Mouse (Mus musculus): ENCODE measurements around the gene Slc18b1. TPM values are rescaled to one million over a fixed set of nuclear protein-coding genes. Genes with fewer than 3 reads are reported as not detected.

The Slc18b1 gene
- polyA plus RNA-seq, 1 experiment from 2014 or later: 18.3 TPM

GRCm38 (mm10) chr10:23826516-23826915 lies 29.7 kb downstream of the Slc18b1 start:
- no peak overlapping the region for H3K9ac ChIP-seq (ENCODE audit: low read length)
- H3K4me2 ChIP-seq (ENCODE audit: low read depth, low read length): no peak overlapping the region
- H3K4me1 ChIP-seq (ENCODE audit: control insufficient read depth, insufficient read depth, low read length): no peaks in the 10 kb centered on the region
- no peaks in the 10 kb centered on the region for H3K27me3 ChIP-seq (ENCODE audit: control insufficient read depth, insufficient read depth, low read length)
- peaks cover 13% of the 10 kb centered on the region; the same call in 1 of the 2 replicates for H3K36me3 ChIP-seq (ENCODE audit: control insufficient read depth, insufficient read depth, low read length)
- no peak for ATAC-seq (ENCODE audit: insufficient read depth, low FRiP score)
- WGBS: 79% methylated on average over 7 of the region's 7 CpGs
- no peak overlapping the region for H3K27ac ChIP-seq (ENCODE audit: low read length)
- H3K4me3 ChIP-seq (replicated peaks; ENCODE audit: low read length): no peak overlapping the region
- H3K9me3 ChIP-seq (replicated peaks; ENCODE audit: control insufficient read depth, low read length): no peaks in the 10 kb centered on the region

- H3K4me1 ChIP-seq (ENCODE audit: control insufficient read depth, insufficient read depth, low read length): no peaks in the 10 kb centered on the region
- no peak overlapping the region for H3K27ac ChIP-seq (ENCODE audit: low read length)
- no peak overlapping the region for H3K4me3 ChIP-seq (replicated peaks; ENCODE audit: low read length)
- no peak overlapping the region for H3K4me2 ChIP-seq (ENCODE audit: low read depth, low read length)
- H3K9ac ChIP-seq (ENCODE audit: low read length): no peak overlapping the region
- H3K36me3 ChIP-seq (ENCODE audit: control insufficient read depth, insufficient read depth, low read length): no peaks in the 10 kb centered on the region
- no peaks in the 10 kb centered on the region for H3K9me3 ChIP-seq (replicated peaks; ENCODE audit: control insufficient read depth, low read length)
- 56% methylated on average over 9 of the region's 9 CpGs for WGBS
- no peak for ATAC-seq (ENCODE audit: insufficient read depth, low FRiP score)
- no peaks in the 10 kb centered on the region for H3K27me3 ChIP-seq (ENCODE audit: control insufficient read depth, insufficient read depth, low read length)
These were observed 39.5 kb downstream of the Slc18b1 start for GRCm38 (mm10) chr10:23836003-23836964.

- H3K4me2 ChIP-seq (ENCODE audit: low read depth, low read length): no peak overlapping the region
- no peaks in the 10 kb centered on the region for H3K36me3 ChIP-seq (ENCODE audit: control insufficient read depth, insufficient read depth, low read length)
- no peaks in the 10 kb centered on the region for H3K4me1 ChIP-seq (ENCODE audit: control insufficient read depth, insufficient read depth, low read length)
- 78% methylated on average over 3 of the region's 3 CpGs for WGBS
- no peaks in the 10 kb centered on the region for H3K9me3 ChIP-seq (replicated peaks; ENCODE audit: control insufficient read depth, low read length)
- H3K4me3 ChIP-seq (replicated peaks; ENCODE audit: low read length): no peak overlapping the region
- no peaks in the 10 kb centered on the region for H3K27me3 ChIP-seq (ENCODE audit: control insufficient read depth, insufficient read depth, low read length)
- no peak for ATAC-seq (ENCODE audit: insufficient read depth, low FRiP score)
- no peak overlapping the region for H3K27ac ChIP-seq (ENCODE audit: low read length)
- H3K9ac ChIP-seq (ENCODE audit: low read length): no peak overlapping the region
These were observed 40.3 kb downstream of the Slc18b1 start for GRCm38 (mm10) chr10:23837115-23837514.

GRCm38 (mm10) chr10:23838910-23839309 lies 42.1 kb downstream of the Slc18b1 start:
- ATAC-seq (ENCODE audit: insufficient read depth, low FRiP score): no peak
- H3K4me1 ChIP-seq (ENCODE audit: control insufficient read depth, insufficient read depth, low read length): no peaks in the 10 kb centered on the region
- H3K9me3 ChIP-seq (replicated peaks; ENCODE audit: control insufficient read depth, low read length): no peaks in the 10 kb centered on the region
- H3K27me3 ChIP-seq (ENCODE audit: control insufficient read depth, insufficient read depth, low read length): no peaks in the 10 kb centered on the region
- no peak overlapping the region for H3K27ac ChIP-seq (ENCODE audit: low read length)
- H3K9ac ChIP-seq (ENCODE audit: low read length): no peak overlapping the region
- H3K4me2 ChIP-seq (ENCODE audit: low read depth, low read length): no peak overlapping the region
- H3K4me3 ChIP-seq (replicated peaks; ENCODE audit: low read length): no peak overlapping the region
- 92% methylated on average over 3 of the region's 3 CpGs for WGBS
- H3K36me3 ChIP-seq (ENCODE audit: control insufficient read depth, insufficient read depth, low read length): no peaks in the 10 kb centered on the region

DNA sequence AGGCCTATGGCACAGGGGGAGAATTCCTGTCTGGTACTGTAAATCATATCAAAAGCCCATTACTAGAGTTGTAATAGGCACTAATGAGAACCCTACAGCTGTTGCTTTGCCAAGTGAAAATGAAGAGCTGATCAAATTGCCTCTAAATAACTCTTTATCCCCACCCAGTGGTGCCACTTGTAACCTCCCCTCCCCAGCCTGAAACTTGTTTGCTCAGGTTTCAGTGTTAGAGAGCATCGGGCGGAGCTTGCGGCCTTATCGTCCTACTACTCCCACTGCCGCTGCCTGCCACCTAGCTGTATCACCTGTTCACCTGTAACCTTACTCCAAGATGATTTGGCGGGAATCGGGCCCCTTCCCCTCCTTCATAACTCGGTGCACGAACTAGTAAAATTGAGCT lies 42.6 kb downstream of the Slc18b1 start:
- Histone ChIP-seq H3K4me3 (replicated peaks; ENCODE audit: low read length) (no peak overlapping the region), H3K4me2 (ENCODE audit: low read depth, low read length) (no peak overlapping the region), H3K36me3 (ENCODE audit: control insufficient read depth, insufficient read depth, low read length) (no peaks in the 10 kb centered on the region), H3K27me3 (ENCODE audit: control insufficient read depth, insufficient read depth, low read length) (no peaks in the 10 kb centered on the region), H3K9ac (ENCODE audit: low read length) (no peak overlapping the region), H3K4me1 (ENCODE audit: control insufficient read depth, insufficient read depth, low read length) (no peaks in the 10 kb centered on the region), H3K27ac (ENCODE audit: low read length) (no peak overlapping the region), H3K9me3 (replicated peaks; ENCODE audit: control insufficient read depth, low read length) (no peaks in the 10 kb centered on the region)
- 38% methylated on average over 9 of the region's 9 CpGs for whole genome bisulfite sequencing
- no peak for ATAC-seq (ENCODE audit: insufficient read depth, low FRiP score)

- Histone ChIP-seq H3K4me3 (replicated peaks; ENCODE audit: low read length) (no peak overlapping the region), H3K27me3 (ENCODE audit: control insufficient read depth, insufficient read depth, low read length) (no peaks in the 10 kb centered on the region), H3K9me3 (replicated peaks; ENCODE audit: control insufficient read depth, low read length) (no peaks in the 10 kb centered on the region), H3K4me2 (ENCODE audit: low read depth, low read length) (no peak overlapping the region), H3K4me1 (ENCODE audit: control insufficient read depth, insufficient read depth, low read length) (no peaks in the 10 kb centered on the region), H3K36me3 (ENCODE audit: control insufficient read depth, insufficient read depth, low read length) (no peaks in the 10 kb centered on the region), H3K27ac (ENCODE audit: low read length) (no peak overlapping the region), H3K9ac (ENCODE audit: low read length) (no peak overlapping the region)
- ATAC-seq (ENCODE audit: insufficient read depth, low FRiP score): no peak
- WGBS: 76% methylated on average over 4 of the region's 4 CpGs
These were observed 43.7 kb downstream of the Slc18b1 start for GRCm38 (mm10) chr10:23840496-23840895.

DNA sequence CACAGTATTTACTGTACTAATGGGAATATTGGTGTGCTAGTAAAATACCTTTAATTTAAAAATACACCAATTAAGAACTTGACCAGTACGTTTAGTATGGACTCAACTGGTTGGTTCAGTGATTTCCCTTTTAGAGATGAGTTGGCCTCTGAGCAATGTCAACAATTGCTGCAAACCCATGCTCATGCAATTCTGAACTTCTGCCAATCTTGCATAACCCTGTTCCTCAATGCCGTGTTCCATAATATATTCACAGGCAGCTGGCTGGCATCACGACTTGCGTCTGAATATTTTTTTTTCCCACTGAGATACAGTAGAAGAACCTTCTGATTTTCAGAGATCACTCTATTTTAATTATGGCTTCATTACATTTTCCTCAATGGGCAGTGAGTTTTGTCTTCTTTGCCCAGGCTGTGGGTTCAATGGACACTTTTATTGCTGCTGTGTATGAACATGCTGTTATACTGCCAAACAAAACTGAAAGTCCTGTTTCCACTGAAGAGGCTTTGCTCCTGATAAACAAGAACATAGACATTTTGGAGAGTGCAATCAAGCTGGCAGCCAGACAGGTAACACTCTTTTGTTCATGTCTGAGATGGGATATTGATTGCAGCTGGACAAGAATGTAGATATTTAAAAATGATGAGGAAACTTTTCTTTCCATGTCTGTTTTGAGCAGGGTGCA lies 54.6 kb downstream of the Slc18b1 start, which contains the start of gene Vnn3:
Vnn3 (plus strand) TSS at position 235 of the 685 bp plus-strand sequence.
- H3K9me3 ChIP-seq (replicated peaks; ENCODE audit: control insufficient read depth, low read length): no peaks in the 10 kb centered on the region
- no peak within 1 kb of the TSS for H3K4me2 ChIP-seq (ENCODE audit: low read depth, low read length)
- no peak within 1 kb of the TSS for H3K27ac ChIP-seq (ENCODE audit: low read length)
- H3K4me3 ChIP-seq (replicated peaks; ENCODE audit: low read length): no peak within 1 kb of the TSS
- 71% methylated on average over 4 of the region's 4 CpGs for WGBS
- no peak for ATAC-seq (ENCODE audit: insufficient read depth, low FRiP score)
- H3K4me1 ChIP-seq (ENCODE audit: control insufficient read depth, insufficient read depth, low read length): no peaks in the 10 kb centered on the region
- no peak within 1 kb of the TSS for H3K9ac ChIP-seq (ENCODE audit: low read length)
- H3K36me3 ChIP-seq (ENCODE audit: control insufficient read depth, insufficient read depth, low read length): no peaks in the 10 kb centered on the region
- H3K27me3 ChIP-seq (ENCODE audit: control insufficient read depth, insufficient read depth, low read length): no peaks in the 10 kb centered on the region

DNA sequence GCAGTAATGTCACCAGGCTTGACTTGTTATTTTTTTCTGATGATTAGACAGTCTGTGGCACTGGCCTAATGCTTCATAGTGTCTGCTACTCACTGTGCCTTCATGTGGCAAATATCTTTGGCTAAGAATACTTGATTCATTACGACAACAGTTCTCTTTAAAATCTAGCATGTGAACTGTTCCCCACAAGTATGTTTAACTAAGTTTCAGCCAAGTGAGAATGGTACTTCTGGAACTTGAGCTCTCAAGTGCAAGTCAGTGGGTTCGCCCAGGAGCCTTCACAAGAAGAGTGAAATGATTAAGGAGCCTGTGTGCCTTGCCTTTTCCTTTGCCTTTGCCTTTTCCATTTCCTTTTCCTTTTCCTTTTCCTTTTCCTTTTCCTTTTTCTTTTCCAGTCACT lies 55.3 kb downstream of the Slc18b1 start:
- H3K4me3 ChIP-seq (replicated peaks; ENCODE audit: low read length): no peak overlapping the region
- H3K9me3 ChIP-seq (replicated peaks; ENCODE audit: control insufficient read depth, low read length): no peaks in the 10 kb centered on the region
- no peak overlapping the region for H3K27ac ChIP-seq (ENCODE audit: low read length)

More for the DNA sequence above, 55.3 kb downstream of the Slc18b1 start:
- no peaks in the 10 kb centered on the region for H3K4me1 ChIP-seq (ENCODE audit: control insufficient read depth, insufficient read depth, low read length)
- no peak overlapping the region for H3K9ac ChIP-seq (ENCODE audit: low read length)
- 83% methylated on average over 2 of the region's 2 CpGs for WGBS
- ATAC-seq (ENCODE audit: insufficient read depth, low FRiP score): no peak
- no peak overlapping the region for H3K4me2 ChIP-seq (ENCODE audit: low read depth, low read length)
- H3K36me3 ChIP-seq (ENCODE audit: control insufficient read depth, insufficient read depth, low read length): no peaks in the 10 kb centered on the region
- no peaks in the 10 kb centered on the region for H3K27me3 ChIP-seq (ENCODE audit: control insufficient read depth, insufficient read depth, low read length)

Data from stomach, embryonic 16.5 days (tissue).